Mouse (Mus musculus) neural tube, embryonic 10.5 days (tissue): ENCODE measurements around the gene Gm17304.

Experiments
- DNase-seq: peaks from one replicate; pipeline ENCODE4 v3.0.0-alpha.2; 2017; ENCODE audit warnings: low spot score; ENCODE audit errors: extremely low spot score

Gm17304 gene

GRCm38 (mm10) chr5:106608798-106609197 is at the start of gene Gm17304:
Gm17304 (plus strand) TSS chr5:106609098.
- no peak for DNase-seq

GRCm38 (mm10) chr5:106560631-106561498 is 48.0 kb upstream of the Gm17304 start:
- peak; percentile 54 for DNase-seq

DNA sequence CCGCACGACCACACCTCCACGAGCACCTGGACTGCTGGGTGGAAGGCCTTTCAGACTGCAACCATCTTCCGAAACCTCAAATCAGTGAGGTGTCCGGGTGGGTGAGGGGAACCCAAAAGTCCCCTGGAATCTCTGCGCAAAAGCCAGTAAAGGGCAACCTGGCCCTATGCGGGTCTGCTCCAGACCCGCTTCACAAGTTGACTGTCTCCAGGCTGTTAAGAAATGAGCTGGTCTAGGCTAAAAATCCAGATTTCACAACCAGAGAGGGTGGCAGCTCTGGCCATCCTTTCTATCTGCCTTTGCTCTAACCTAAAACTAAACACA is 47.4 kb upstream of the Gm17304 start:
- DNase-seq: no peak

DNA sequence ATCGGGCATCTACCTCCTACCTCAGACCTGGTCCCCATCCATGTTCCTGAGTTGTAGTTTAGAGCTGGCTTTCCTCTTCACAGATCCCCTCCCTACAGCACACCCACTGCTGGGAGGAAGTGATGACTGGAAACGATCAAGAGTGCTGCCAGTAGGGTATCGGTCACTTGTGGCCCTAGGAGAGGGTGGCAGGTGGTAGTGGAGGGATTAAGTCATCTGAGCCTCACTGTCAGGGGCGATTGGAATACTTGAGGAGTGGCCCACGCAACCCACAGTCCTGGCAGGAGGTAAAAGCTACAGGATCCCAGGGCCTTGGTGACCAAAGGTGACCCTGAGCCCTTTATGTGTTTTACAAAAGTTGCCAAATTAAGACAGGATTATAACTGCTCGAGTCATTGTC is 42.9 kb upstream of the Gm17304 start:
- DNase-seq: no peak

GRCm38 (mm10) chr5:106573742-106574559 is 34.9 kb upstream of the Gm17304 start:
- no peak for DNase-seq

GRCm38 (mm10) chr5:106574560-106574946 is 34.3 kb upstream of the Gm17304 start:
- DNase-seq: peak; percentile 89

- no peak for DNase-seq
Observed at GRCm38 (mm10) chr5:106575098-106575497, 33.8 kb upstream of the Gm17304 start.

DNA sequence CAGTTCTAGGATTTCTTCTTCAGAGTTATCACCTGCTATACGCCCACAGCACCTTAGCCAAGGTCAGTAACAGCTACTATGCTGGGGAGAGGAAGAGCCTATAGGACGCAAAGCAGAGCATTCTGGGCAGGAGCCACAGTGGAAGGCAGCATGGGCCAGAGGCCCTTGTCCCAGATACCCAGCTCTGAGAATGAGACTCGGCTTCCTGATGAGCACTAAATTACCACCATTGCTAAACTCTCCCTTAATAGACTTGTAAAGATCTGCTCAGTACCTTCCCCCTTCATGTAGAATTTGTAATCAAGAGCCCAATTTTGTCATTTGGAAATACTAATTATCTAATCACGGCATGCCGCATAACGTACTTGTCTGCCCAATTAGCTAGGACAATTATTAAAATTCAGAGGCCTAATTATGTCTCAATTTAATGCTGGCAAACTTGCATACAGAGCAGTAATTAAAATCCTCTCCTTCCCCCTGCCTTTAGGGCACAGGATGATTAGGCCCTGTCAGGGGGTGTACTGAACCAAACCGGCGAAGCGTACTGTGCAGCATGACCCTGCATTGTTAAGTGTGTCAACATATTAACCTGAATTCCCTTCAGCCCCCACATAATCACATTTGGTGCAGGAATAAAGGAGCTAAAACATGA is 31.5 kb upstream of the Gm17304 start:
- DNase-seq: no peak

DNA sequence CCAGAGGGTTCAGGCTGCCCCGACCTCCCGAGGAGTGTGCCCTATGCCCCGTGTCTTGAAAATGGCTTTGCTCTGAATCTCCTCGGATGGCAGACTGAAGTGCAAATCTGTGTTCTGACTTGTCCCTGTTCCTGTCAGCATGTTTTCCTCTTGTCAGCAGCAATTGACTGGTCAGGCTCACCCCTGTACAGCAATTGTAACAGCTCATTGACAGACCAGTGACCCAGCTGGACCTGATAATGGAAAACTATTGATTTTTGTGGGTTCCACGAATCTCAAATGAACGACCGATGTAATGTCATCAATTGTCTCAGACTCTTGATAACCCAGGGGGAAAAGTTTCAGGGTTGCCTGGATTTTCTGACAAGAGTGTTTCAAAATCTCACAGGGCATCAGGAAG is 28.0 kb upstream of the Gm17304 start:
- DNase-seq: no peak

GRCm38 (mm10) chr5:106589006-106589405 is 19.9 kb upstream of the Gm17304 start:
- no peak for DNase-seq

DNA sequence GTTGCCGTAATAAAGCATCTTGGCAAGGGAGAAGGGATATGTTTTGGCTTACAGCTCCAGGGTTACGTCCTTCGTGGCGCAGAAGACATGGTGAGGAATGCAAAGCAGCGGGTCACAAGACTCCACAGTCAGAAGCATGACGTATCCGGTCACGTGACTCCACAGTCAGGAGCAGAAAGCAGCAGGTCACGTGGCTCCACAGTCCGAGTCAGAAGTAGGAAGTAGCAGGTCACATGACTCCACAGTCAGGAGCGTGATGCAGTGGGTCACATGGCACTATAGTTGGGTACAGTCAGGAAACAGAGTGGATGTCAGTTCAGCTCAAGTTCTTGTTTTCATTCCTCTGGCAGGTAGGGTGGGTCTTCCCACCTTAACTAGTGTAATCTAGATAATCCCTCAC is 19.2 kb upstream of the Gm17304 start:
- no peak for DNase-seq

DNA sequence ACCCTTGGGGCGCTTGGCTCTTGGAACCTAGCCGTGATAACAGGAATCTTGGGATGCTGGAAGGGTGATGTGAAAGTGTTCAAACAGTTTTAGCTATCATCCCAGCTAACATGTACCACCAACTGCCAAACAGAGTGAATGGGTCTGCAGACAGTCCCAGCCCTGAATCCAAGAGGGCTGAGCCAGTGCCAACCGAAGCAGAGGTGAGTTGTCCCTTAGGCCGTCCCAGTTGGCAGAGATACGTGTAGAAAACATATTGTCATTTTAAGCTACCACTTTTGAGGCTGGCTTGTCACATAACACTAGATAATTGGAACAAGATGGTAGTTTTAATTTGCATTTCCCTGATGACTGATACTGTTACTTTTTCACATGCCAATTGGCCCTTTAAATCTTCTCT is 18.2 kb upstream of the Gm17304 start:
- DNase-seq: no peak

DNA sequence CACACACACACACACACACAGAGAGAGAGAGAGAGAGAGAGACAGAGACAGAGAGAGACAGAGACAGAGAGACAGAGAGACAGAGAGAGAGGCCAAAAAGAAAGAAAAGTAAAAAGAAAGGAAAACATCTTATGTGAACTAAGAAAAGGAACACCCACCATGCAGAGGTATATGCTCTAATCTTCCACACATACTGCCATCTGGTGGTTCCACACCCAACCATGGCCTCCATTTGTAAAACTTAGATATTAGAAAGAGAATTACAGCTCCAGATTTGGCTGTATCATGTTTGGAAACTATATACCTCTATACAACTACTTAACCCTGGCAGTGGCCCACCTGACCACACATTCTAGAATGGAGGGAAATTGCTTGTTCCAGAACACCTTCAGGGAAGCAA is 14.5 kb upstream of the Gm17304 start:
- DNase-seq: no peak

DNA sequence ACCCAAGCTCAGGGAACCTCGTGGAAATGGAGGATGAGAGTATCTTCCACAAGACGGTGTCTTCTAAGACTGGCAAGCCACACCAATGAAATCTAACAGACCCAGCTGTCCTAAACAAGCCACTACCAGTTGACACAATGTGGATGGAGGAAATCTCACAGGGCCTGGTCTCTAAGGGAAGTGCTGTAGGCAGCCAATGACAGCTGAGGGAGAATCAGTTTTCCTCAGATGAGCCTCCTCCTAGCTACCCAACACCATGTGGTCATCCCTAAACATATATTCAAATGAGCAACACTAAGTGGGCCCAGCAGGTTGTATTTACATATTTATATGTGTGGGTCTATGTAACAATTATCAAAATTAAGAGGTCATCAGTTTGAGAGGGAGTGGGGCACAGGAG is 11.4 kb upstream of the Gm17304 start:
- no peak for DNase-seq

DNA sequence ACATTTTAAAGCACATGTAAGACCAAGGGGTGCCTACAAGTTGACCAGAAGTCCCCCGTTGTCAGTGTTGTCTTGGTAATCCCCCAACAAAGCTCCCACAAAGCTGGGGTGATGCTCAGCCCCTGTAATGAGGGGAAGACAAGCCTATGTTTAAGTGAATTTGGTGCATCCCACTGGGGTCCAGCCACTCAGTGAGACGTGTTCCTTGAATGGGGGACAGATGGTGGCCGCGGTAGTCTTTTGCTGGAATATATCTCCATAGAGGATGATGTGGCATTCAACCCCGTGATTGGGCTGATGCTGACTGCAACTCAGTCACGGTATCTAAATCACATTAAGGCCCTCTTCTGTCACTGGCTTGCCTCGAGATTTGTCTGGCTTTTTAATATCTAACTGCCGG is 9.4 kb upstream of the Gm17304 start:
- no peak for DNase-seq

DNA sequence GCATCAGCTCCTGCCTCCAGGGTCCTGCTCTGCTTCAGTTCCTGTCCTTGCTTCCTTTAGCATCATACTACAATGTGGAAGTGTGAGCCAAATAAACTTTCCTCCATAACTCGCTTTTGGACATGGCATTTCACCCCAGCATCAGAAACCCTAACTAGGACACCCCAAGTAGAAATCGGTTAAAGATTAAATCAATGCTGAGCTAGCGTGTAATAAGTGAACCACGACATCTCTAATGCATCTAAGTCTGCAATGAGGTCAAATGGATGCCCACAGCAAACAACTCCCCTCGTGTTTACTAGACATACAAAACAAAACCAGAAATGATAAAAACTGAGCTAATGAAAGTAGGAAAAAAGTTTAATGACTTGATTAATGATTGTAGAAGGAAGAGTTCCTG is 4.5 kb upstream of the Gm17304 start:
- no peak for DNase-seq

DNA sequence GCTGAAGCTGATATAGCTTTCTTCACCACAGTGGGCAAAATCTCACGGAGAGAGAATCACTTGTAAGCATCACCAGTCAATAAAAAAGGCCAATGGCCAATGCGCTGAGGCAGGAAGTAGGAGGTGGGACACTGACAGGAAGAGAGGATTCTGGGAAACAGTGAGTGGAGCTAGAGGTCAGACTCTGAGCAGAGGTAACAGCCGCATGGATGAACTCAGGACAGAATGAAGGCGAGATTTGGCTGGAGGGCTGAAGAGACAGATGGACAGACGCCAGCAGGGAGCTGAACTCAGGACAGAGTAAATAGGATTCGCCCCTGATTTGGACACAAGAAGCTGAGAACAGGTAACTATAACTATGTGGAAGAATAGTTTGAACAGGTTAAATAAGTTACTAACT is 3.8 kb upstream of the Gm17304 start:
- no peak for DNase-seq

DNA sequence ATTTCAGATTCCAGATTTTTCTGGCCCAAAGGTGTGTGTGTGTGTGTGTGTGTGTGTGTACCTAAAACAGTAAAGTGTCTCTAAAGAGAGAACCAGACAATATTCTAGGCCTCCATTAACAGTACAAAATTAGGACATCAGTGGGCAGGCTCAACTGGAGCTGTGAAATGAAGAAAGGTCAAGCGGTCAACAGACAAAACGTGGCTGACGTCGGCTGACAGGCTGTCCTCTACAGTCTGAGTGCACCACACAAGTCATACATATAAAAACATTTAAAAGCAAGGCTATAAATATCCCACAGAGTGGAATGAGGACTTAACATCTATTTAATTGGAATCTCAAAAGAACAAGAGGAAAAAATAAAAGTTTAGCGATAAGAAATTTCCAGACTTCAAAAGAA is 1.8 kb upstream of the Gm17304 start:
- no peak for DNase-seq

DNA sequence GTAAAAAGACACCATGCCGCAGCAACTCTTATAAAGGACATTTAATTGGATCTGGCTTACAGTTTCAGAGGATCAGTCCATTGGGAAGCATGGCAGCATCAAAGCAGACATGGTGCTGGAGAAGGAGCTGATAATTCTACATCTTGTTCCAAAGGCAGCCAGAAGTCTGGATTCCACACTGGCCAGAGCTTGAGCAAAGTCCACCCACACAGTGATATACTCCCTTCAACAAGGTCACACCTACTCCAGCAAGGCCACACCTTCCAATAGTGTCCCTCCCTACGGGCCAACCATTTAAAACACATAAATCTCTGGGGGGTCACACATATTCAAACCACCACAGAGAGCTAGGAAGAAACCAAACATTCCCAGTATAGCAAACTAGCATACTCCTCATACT is 3.3 kb downstream of the Gm17304 start:
- no peak for DNase-seq

DNA sequence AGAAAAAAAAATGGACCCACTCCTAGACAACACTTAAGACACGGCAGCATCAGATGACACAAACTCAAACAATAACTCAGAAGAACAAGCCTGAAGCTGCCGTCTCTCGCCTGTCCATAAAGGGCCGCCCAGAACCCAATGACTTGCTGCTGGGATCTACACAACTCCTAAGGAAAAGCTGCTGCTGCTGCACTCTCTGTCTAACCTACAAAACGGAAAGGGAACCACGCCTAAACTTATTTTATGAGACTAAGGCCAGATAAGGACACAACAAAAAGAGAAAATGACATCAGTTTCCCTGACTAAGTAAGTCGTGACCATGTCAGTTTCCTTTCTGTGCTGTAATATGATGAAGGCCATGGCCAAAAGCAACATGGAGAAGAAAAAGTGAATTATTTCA is 5.7 kb downstream of the Gm17304 start:
- no peak for DNase-seq

GRCm38 (mm10) chr5:106615006-106615405 is 6.1 kb downstream of the Gm17304 start:
- no peak for DNase-seq

DNA sequence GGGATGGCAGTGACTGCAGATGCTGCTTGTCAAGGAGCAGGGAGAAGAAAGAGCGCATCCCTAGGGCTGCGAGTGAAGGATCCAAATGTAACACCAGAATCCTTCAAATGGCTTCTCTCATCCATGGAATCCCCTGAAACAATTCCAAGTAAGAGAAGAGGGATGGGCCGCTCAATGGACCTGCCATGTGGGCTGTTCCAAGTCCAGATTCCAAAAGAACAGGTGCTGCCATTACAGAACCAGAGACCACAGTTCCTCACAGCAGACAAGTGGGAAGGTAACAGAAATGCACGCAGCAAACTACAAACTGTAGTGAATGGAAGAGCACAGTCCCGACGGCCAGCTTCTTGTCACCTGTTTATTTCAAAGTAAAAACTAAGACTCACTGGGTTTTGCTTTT is 11.5 kb downstream of the Gm17304 start:
- no peak for DNase-seq
